Mouse (Mus musculus) CD4-positive, CD25-positive, alpha-beta regulatory T cell, adult 9 weeks (primary cell): ENCODE results near the gene Gm8271. TPM values are rescaled to one million over a fixed set of nuclear protein-coding genes. Genes with fewer than 3 reads are reported as not detected.

Source experiments
- polyA plus RNA-seq: library from polyadenylated mRNA; unstranded; fragments of 100-300 nt; shearing (Covaris generic); gene quantifications from one replicate; pipeline ENCODE4 v1.2.1, GENCODE M21; 2017

Gm8271 gene
- polyA plus RNA-seq: not detected

GRCm38 (mm10) chr14:5185493-5185892 lies at the start of gene Gm8271:
Gene Gm8271 (plus strand): TSS chr14:5185793.

GRCm38 (mm10) chr14:5164235-5164634 lies 21.4 kb upstream of the Gm8271 start, which contains the start of gene Gm3317:
Gene Gm3317 (plus strand): TSS chr14:5164535.

Other genes with a start within 250 kb of the Gm8271 start
- 0.24 TPM for gene Gm8297, start 201.9 kb upstream of the Gm8271 start, polyA plus RNA-seq
- not detected for gene Gm3298, start 169.9 kb upstream of the Gm8271 start, polyA plus RNA-seq
- gene 4930555G01Rik, start 135.2 kb upstream of the Gm8271 start, polyA plus RNA-seq: not detected
- gene Gm8281, start 114.8 kb upstream of the Gm8271 start, polyA plus RNA-seq: 6.2 TPM
- gene Gm8279, start 54.3 kb upstream of the Gm8271 start, polyA plus RNA-seq: not detected
- gene Gm3317, start 21.3 kb upstream of the Gm8271 start, polyA plus RNA-seq: not detected
- gene Gm3526, start 74.8 kb downstream of the Gm8271 start, polyA plus RNA-seq: not detected
- not detected for gene Gm3542, start 149.1 kb downstream of the Gm8271 start, polyA plus RNA-seq
- gene Gm3500, start 203.3 kb downstream of the Gm8271 start, polyA plus RNA-seq: 7.5 TPM